Mouse (Mus musculus): Measurements from ENCODE around the gene Atg13.
"Not testable (repeated sequence)": the region's sequence is repeated elsewhere in the genome, so short reads cannot be mapped to it uniquely, and the experiment has no call there.

The Atg13 gene

GRCm38 (mm10) chr2:91710272-91711234 lies at the start of gene Atg13, which contains the start of gene Harbi1:
Gene Atg13, minus strand, starts transcription at chr2:91710576.
Gene Harbi1, plus strand, starts transcription at chr2:91710852.
- DNase-seq (ENCODE audit: low spot score in 2 of 2) = peak; percentile 95

GRCm38 (mm10) chr2:91749811-91750261 lies 39.5 kb upstream of the Atg13 start:
- peak; percentile 54 to 63 for DNase-seq (ENCODE audit: low spot score in 2 of 2)

DNA sequence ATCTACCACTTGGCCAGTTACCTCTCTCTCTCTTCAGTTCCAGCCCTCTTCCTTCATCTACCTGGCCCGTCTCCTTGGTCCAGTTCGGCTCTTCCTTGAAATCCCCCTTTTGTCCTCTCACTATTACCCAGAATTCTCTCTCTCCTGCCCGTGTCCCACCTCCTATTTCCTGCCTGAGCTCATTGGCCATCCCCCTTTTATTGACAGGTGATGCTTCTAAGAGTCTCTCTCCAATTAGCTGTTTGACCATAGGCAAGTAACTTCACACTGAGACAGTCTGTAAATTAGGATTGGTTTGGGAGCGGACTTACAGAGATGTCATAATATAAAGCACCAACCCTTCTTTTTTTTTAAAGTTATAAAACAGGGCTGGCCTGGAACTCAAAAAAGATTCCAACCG lies 34.3 kb upstream of the Atg13 start:
- no peak for DNase-seq (ENCODE audit: low spot score in 2 of 2)

- DNase-seq (ENCODE audit: low spot score in 2 of 2) = no peak
These were observed 29.2 kb upstream of the Atg13 start for GRCm38 (mm10) chr2:91739586-91739985.

- DNase-seq (ENCODE audit: low spot score in 2 of 2) = no peak
These were observed 24.8 kb upstream of the Atg13 start for GRCm38 (mm10) chr2:91735221-91735620.

GRCm38 (mm10) chr2:91729971-91730821 lies 19.8 kb upstream of the Atg13 start, which contains the start of gene Ambra1:
Gene Ambra1, plus strand, starts transcription at chr2:91730134.
- DNase-seq (ENCODE audit: low spot score in 2 of 2) = peak; percentile 92 to 93

DNA sequence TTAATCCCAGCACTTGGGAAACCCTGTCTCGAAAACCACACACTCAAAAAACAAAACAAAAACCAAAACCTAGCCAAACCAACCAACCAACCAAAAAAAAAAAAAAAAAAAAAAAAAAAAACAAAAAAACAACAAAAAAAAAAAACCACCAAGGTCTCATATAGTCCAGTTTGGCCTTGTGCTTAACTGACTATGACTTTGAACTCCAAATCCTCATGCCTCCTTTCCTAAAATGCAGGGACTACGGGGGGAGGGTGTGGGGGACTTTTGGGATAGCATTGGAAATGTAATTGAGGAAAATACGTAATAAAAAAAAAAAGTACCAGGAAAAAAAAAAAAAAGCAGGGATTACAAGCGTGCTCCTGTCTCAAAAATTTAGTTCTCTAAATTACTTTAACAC lies 19.2 kb upstream of the Atg13 start:
- DNase-seq (ENCODE audit: low spot score in 2 of 2) = no peak

DNA sequence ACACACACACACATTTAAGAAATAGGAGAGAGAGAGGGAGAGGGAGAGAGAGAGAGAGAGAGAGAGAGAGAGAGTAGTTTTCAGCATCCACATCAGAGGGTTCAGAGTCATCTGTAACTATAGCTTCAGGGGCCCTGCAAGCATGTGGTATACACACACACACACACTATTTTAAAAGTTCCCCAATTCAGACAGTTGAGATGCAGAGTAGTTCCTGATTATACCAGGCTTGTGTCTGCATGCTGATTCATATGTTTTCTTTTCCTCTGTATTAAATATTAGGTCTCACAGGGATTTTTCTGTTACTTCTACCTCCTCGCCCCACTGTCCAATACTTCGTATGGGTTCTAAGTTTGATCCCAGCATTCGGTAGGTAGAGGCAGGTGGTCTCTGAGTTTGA lies 16.6 kb upstream of the Atg13 start:
- no peak for DNase-seq (ENCODE audit: low spot score in 2 of 2)

GRCm38 (mm10) chr2:91725476-91725875 lies 15.1 kb upstream of the Atg13 start:
- DNase-seq (ENCODE audit: low spot score in 2 of 2) = not testable (repeated sequence)

GRCm38 (mm10) chr2:91724716-91725115 lies 14.3 kb upstream of the Atg13 start:
- DNase-seq (ENCODE audit: low spot score in 2 of 2) = no peak

DNA sequence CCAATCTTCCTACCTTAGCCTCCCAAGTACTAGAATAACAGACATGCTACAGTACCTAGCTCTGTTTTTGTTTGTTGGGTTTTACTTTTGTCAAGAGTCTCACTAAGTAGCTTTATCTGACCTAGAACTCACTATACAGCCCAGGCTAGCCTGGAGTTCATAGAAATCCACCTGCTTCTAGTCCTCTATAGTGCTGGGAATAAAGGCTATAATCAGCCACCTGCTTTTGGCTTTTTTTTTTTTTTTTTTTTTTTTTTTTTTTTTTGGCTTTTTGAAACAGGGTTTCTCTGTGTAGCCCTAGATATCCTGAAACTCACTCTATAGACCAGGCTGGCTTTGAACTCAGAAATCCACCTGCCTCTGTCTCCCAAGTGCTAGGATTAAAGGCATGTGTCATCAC lies 13.6 kb upstream of the Atg13 start:
- no peak for DNase-seq (ENCODE audit: low spot score in 2 of 2)

DNA sequence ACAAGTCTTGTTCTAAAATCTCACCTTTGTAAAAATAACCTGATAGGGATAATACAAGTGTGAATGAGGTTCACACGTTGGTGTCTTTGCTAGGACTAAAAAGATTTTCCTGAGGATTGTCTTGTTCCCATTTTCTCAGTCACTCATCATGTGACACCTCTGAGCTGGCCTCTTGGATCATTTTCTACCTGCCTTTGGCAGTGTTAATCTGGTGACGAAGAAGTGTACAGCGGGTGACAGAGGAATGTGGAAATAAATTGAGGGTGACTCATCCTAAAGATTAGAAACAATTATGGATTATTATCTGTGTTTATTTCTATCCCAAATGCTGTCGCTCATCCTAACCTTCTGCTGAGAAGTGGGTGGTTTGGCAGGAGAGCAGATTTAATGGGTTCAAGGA lies 13.0 kb upstream of the Atg13 start:
- DNase-seq (ENCODE audit: low spot score in 2 of 2) = no peak

DNA sequence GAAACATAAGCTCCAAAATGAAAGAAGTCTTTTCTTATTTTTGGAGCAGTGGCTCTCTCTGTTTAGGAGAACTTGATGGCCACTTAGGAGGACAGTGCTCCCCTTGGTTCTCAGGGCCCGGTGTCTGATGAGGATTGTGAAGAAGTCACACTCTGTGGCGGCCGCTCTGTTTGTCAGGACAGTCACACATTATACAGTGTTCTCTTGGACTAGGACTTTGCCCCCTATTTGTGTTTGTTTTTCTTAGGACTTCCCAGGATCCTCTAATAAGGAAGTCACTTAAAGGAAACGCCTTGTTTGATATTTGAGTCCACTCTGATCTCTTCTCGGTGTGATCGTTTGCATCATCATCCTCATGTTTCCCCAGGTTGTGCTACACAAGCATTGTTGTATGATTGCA lies 7.9 kb upstream of the Atg13 start:
- DNase-seq (ENCODE audit: low spot score in 2 of 2) = no peak

DNA sequence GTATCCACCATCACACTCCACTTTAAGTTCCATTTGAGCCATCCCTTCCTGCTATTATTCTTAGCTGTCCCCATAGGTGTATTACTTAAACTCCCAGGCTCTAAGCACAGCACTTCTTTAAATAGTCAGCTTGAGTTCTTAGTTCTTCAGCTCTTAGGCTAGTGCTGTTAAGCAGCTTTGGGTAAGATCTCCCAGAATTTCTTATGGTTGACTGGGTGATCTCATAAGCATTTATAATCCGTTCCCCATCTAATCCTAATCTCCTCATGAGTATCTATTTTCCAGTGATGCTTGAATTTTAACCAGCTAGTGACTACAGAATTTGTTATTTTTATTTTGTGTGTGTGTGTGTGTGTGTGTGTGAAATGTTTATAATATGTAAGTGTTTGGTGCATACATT lies 4.5 kb upstream of the Atg13 start:
- no peak for DNase-seq (ENCODE audit: low spot score in 2 of 2)

GRCm38 (mm10) chr2:91711256-91711925 lies 1.0 kb upstream of the Atg13 start:
- DNase-seq (ENCODE audit: low spot score in 2 of 2) = no peak

- DNase-seq (ENCODE audit: low spot score in 2 of 2) = no peak
These were observed 2.0 kb downstream of the Atg13 start for GRCm38 (mm10) chr2:91708361-91708760.

DNA sequence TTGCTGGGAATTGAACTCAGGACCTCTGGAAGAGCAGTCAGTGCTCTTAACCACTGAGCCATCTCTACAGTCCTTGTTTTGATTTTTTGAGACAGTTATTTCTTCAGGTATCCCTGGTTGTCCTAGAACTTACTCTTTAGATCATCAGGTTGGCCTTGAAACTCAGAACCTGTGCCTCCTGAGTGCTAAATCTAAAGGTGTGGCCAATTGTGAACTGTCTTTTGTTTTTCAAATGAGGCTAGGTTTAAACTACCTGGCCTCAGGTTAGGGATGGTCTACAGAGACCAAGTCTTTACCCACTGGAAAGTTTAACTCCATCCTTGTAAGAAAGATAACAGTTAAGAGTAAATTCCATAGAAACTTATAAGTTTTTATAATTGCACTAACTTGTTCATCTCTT lies 3.9 kb downstream of the Atg13 start:
- DNase-seq (ENCODE audit: low spot score in 2 of 2) = no peak

DNA sequence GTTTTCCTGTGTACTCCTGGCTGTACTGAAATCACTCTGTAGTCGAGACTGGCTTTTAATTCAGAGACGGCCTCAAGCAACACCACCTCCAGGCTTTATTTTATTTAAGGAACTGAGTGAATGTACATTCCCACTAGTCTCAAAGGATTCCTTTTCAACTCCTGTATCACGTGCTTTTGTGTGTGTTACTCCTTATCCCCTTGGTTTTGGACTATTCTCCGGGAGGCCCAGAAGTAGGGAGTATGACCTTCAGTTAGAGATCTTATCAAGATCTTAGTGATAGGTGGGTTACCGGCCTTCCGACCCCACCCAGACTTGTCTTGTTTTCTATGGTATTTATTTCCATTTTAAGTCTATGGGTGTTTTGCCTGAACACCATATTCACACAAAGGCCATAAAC lies 4.6 kb downstream of the Atg13 start:
- DNase-seq (ENCODE audit: low spot score in 2 of 2) = no peak

DNA sequence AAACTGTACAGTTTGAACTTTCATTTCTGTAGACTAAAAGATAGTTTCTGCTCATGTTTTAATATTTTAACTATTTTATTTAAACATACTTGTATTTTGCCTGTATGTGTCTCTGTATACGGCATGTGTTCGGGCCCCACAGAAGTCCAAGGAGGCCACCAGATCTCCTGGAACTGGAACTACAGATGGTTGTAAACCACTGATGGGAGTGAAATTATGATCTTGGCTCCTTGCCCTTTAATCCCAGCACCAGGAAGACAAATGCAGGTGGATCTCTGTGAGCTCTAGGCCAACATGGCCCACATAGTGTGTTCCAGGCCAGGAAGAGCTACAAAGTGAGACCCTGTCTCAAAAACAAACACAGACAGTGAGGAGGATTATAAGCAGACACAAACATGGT lies 9.0 kb downstream of the Atg13 start:
- DNase-seq (ENCODE audit: low spot score in 2 of 2) = no peak

DNA sequence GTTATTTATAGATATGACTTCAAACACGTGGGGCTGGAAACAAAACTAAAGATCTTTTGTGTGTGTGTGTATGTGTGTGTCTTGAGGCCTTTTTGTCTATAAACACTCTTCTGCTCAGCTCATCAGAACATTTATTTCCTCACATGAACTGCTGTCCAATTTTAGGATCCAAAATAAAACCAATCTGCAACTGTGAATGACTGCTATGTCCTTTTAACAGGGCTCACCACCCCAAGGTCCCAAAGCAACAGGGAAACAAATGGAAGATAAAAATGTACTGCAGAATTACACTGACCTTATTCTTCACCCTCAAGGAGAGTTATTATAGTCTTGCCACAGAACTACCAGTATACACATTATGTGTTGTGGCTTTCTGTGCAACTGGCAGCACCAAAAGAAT lies 11.2 kb downstream of the Atg13 start:
- DNase-seq (ENCODE audit: low spot score in 2 of 2) = no peak

- no peak for DNase-seq (ENCODE audit: low spot score in 2 of 2)
These were observed 14.2 kb downstream of the Atg13 start for GRCm38 (mm10) chr2:91696225-91696590.
